Comparison of ENCODE assay signal across 10 mouse cellular contexts in genomic region chr17:86464689-86465363, GRCm38 (mm10). TPM values are rescaled to one million over a fixed set of nuclear protein-coding genes. Genes with fewer than 3 reads are reported as not detected.
DNase-seq lines count a peak whose midpoint lies in the region; ATAC-seq lines count a peak whose summit lies in the region.
"Had no signal": no experiment of that assay in that cellular context is flagged by ENCODE, and none has a peak within 500 bp of the region (broad histone marks: within the 10 kb centered on the region; RNA-seq: fewer than 3 reads in every experiment).

No protein-coding gene starts in this region.

- H3K9ac ChIP-seq in kidney, embryonic 16.5 days (replicated peaks; ENCODE audit: low read length) = no peak overlapping the region
- no peak overlapping the region for H3K9ac ChIP-seq in neural tube, embryonic 12.5 days

- H3K4me2 ChIP-seq in kidney, embryonic 16.5 days (replicated peaks; ENCODE audit: low read depth, low read length) = no peak overlapping the region
- H3K4me2 ChIP-seq in neural tube, embryonic 12.5 days (replicated peaks) = no peak overlapping the region

- H3K27me3 ChIP-seq in kidney, embryonic 16.5 days (ENCODE audit: insufficient read depth, low read length) = no peaks in the 10 kb centered on the region
- no peaks in the 10 kb centered on the region for H3K27me3 ChIP-seq in neural tube, embryonic 12.5 days (replicated peaks)

- H3K36me3 ChIP-seq in kidney, embryonic 16.5 days (ENCODE audit: insufficient read depth, low read length) = no peaks in the 10 kb centered on the region
- H3K36me3 ChIP-seq in neural tube, embryonic 12.5 days = no peaks in the 10 kb centered on the region

- DNase-seq in kidney, adult 18-20 months = peak; percentile 44
- no peak for DNase-seq in kidney, postnatal 10 days
- peak; percentile 93 to 95 for DNase-seq in cerebellum, postnatal 10 days
- no peak for DNase-seq in T-cell, adult 2 months (ENCODE audit: low spot score)
- no peak for DNase-seq in lung, adult 18-20 months
- DNase-seq in B cell, adult 2 months = no peak

- H3K9me3 ChIP-seq in kidney, embryonic 16.5 days (ENCODE audit: low read length) = no peaks in the 10 kb centered on the region
- H3K9me3 ChIP-seq in neural tube, embryonic 12.5 days = no peaks in the 10 kb centered on the region

- H3K27ac ChIP-seq in kidney, embryonic 16.5 days (ENCODE audit: low read length) = peak overlapping the region; percentile 51; the same call in 1 of the 2 replicates
- H3K27ac ChIP-seq in neural tube, embryonic 12.5 days = no peak overlapping the region
- H3K27ac ChIP-seq: kidney, postnatal 0 days had no signal

- no peak overlapping the region for H3K4me3 ChIP-seq in kidney, embryonic 16.5 days (ENCODE audit: low read length)
- no peak overlapping the region for H3K4me3 ChIP-seq in neural tube, embryonic 12.5 days
- H3K4me3 ChIP-seq: myocyte had no signal

- ATAC-seq in kidney, embryonic 16.5 days (ENCODE audit: low FRiP score, low TSS enrichment) = peak; percentile 53; the same call in 1 of the 2 replicates
- peak; percentile 72 for ATAC-seq in neural tube, embryonic 12.5 days (ENCODE audit: low FRiP score, low read depth)

- peaks cover 65% of the 10 kb centered on the region for H3K4me1 ChIP-seq in kidney, embryonic 16.5 days (ENCODE audit: insufficient read depth, low read length)
- peaks cover 28% of the 10 kb centered on the region for H3K4me1 ChIP-seq in neural tube, embryonic 12.5 days

- WGBS in kidney, embryonic 16.5 days = 61% methylated on average over 16 of the region's 16 CpGs
- WGBS in neural tube, embryonic 12.5 days = 22% methylated on average over 16 of the region's 16 CpGs

RNA-seq across cellular contexts. Expression of gene Gm10309, which starts 40.2 kb away (rescaled TPM):
- polyA plus RNA-seq in kidney, embryonic 16.5 days (2015; fragmentation: Nextera tagmentation; extraction: Ambion mirVana) = 0.25 and 0.50 TPM in 2 replicates
- 0.26 and 0.82 TPM in 2 replicates for polyA plus RNA-seq in neural tube, embryonic 12.5 days (2016; fragmentation: Nextera tagmentation; extraction: Ambion mirVana)

Comparison
In these comparisons a context has a peak if more than half of its experiments do, and no peak if none do; other contexts are left out.
1. DNase-seq: peak in kidney, adult 18-20 months (single experiment) and cerebellum, postnatal 10 days (2 of 2); none in kidney, postnatal 10 days (single experiment), T-cell, adult 2 months (single experiment), lung, adult 18-20 months (0 of 2) and B cell, adult 2 months (0 of 2).